Mouse (Mus musculus) liver, postnatal 0 days (tissue): ENCODE results near the gene Kdelr3.

ENCODE experiments used
- CTCF ChIP-seq: sonication (generic); IDR thresholded peaks from 2 replicates; pipeline ENCODE4 v1.5.1; 2016; ENCODE audit warnings: antibody characterized with exemption, low read depth
- EP300 ChIP-seq: IDR thresholded peaks from 2 replicates; pipeline ENCODE4 v1.6.1; 2016; ENCODE audit warnings: antibody characterized with exemption, low read depth, mild to moderate bottlenecking

GRCm38 (mm10) chr15:79548226-79548625, 32.0 kb downstream of the Kdelr3 start:
- TF ChIP-seq CTCF = no peak
- no peak for TF ChIP-seq EP300
